Mouse (Mus musculus) forebrain, embryonic 14.5 days (tissue): ENCODE measurements around the gene Zdhhc13. TPM values are rescaled to one million over a fixed set of nuclear protein-coding genes. Genes with fewer than 3 reads are reported as not detected.

Experiments
- ATAC-seq: fragments of 200-750 bp; cut with Nextera tagmentation; 2 replicates; pipeline ENCODE4 v1.8.0; 2017; ENCODE audit warnings: mild to moderate bottlenecking, moderate library complexity
- DNase-seq: peaks from one replicate; pipeline ENCODE4 v3.0.0-alpha.2; 2015; ENCODE audit warnings: low spot score
- H3K27ac ChIP-seq: fragments of 300-500 bp; sonication (generic); 2 replicates; pipeline ENCODE4 v1.5.1; 2014; ENCODE audit warnings: low read depth, mild to moderate bottlenecking, control low read depth, low read length, moderate library complexity
- H3K27me3 ChIP-seq: fragments of 300-500 bp; sonication (generic); replicated peaks from 2 replicates; pipeline ENCODE4 v1.6.1; 2014; ENCODE audit warnings: low read length, control low read depth, mixed read lengths; ENCODE audit not compliant: control insufficient read depth, insufficient read depth
- H3K36me3 ChIP-seq: fragments of 300-500 bp; sonication (generic); 2 replicates; pipeline ENCODE4 v1.6.1; 2014; ENCODE audit warnings: low read length, control low read depth; ENCODE audit not compliant: control insufficient read depth, insufficient read depth
- H3K4me1 ChIP-seq: fragments of 300-500 bp; sonication (generic); 2 replicates; pipeline ENCODE4 v1.6.1; 2014; ENCODE audit warnings: antibody characterized with exemption, low read length, control low read depth; ENCODE audit not compliant: control insufficient read depth, insufficient read depth
- H3K4me2 ChIP-seq: fragments of 300-500 bp; sonication (generic); 2 replicates; pipeline ENCODE4 v1.6.1; 2014; ENCODE audit warnings: mild to moderate bottlenecking, control low read depth, low read length
- H3K4me3 ChIP-seq: fragments of 300-500 bp; sonication (generic); 2 replicates; pipeline ENCODE4 v1.5.1; 2014; ENCODE audit warnings: low read depth, low read length, control low read depth
- H3K9ac ChIP-seq: fragments of 300-500 bp; sonication (generic); 2 replicates; pipeline ENCODE4 v1.6.1; 2014; ENCODE audit warnings: mild to moderate bottlenecking, low read length, control low read depth, moderate library complexity
- H3K9me3 ChIP-seq: fragments of 300-500 bp; sonication (generic); replicated peaks from 2 replicates; pipeline ENCODE4 v1.6.1; 2016; ENCODE audit warnings: low read length, control low read depth, mixed read lengths; ENCODE audit not compliant: control insufficient read depth
- WGBS: fragments of 180-500 bp; shearing (Covaris S2); extraction: QIAGEN DNeasy Blood & Tissue Kit; methylation state at CpG from one replicate; pipeline ENCODE4 v1.1.7; 2014; 5-methylcytosine and 5-hydroxymethylcytosine counted together
- polyA plus RNA-seq: library from polyadenylated mRNA; unstranded; fragments of >200 nt; fragmentation: Nextera tagmentation; extraction: Ambion mirVana; gene quantifications from 2 replicates; pipeline ENCODE4 v1.2.1, GENCODE M21; 2014

The Zdhhc13 gene
- polyA plus RNA-seq, 1 experiment from 2014 or later, result 54.9 TPM

- Histone ChIP-seq H3K4me2 (no peak overlapping the region), H3K27ac (no peak overlapping the region), H3K4me3 (no peak overlapping the region), H3K36me3 (no peaks in the 10 kb centered on the region), H3K4me1 (no peaks in the 10 kb centered on the region), H3K9me3 (no peaks in the 10 kb centered on the region), H3K27me3 (no peaks in the 10 kb centered on the region), H3K9ac (no peak overlapping the region)
- no peak for ATAC-seq
- DNase-seq, result no peak
- WGBS, result 79% methylated on average over 1 of the region's 1 CpGs
These were observed 28.0 kb upstream of the Zdhhc13 start for GRCm38 (mm10) chr7:48760789-48761188.

- no peaks in the 10 kb centered on the region for H3K27me3 ChIP-seq
- H3K4me2 ChIP-seq, result no peak overlapping the region
- no peak overlapping the region for H3K9ac ChIP-seq
- H3K36me3 ChIP-seq, result no peaks in the 10 kb centered on the region
- H3K4me1 ChIP-seq, result no peaks in the 10 kb centered on the region
- ATAC-seq, result no peak
- H3K9me3 ChIP-seq, result no peaks in the 10 kb centered on the region
- no peak overlapping the region for H3K27ac ChIP-seq
- no peak overlapping the region for H3K4me3 ChIP-seq
- DNase-seq, result no peak
- 71% methylated on average over 1 of the region's 1 CpGs for WGBS
These were observed 26.5 kb upstream of the Zdhhc13 start for GRCm38 (mm10) chr7:48762289-48762688.

GRCm38 (mm10) chr7:48762721-48763120 lies 26.1 kb upstream of the Zdhhc13 start:
- no peak overlapping the region for H3K27ac ChIP-seq
- H3K9ac ChIP-seq, result no peak overlapping the region
- 86% methylated on average over 3 of the region's 3 CpGs for WGBS
- H3K36me3 ChIP-seq, result no peaks in the 10 kb centered on the region
- DNase-seq (no peak), ATAC-seq (no peak)
- no peaks in the 10 kb centered on the region for H3K9me3 ChIP-seq
- H3K4me1 ChIP-seq, result no peaks in the 10 kb centered on the region
- no peak overlapping the region for H3K4me3 ChIP-seq
- no peaks in the 10 kb centered on the region for H3K27me3 ChIP-seq
- no peak overlapping the region for H3K4me2 ChIP-seq

- no peak overlapping the region for H3K4me3 ChIP-seq
- DNase-seq (no peak), ATAC-seq (no peak)
- no peaks in the 10 kb centered on the region for H3K9me3 ChIP-seq
- no peaks in the 10 kb centered on the region for H3K36me3 ChIP-seq
- no peaks in the 10 kb centered on the region for H3K4me1 ChIP-seq
- no peak overlapping the region for H3K9ac ChIP-seq
- no peaks in the 10 kb centered on the region for H3K27me3 ChIP-seq
- WGBS, result 88% methylated on average over 4 of the region's 4 CpGs
- no peak overlapping the region for H3K27ac ChIP-seq
- H3K4me2 ChIP-seq, result no peak overlapping the region
These were observed 22.8 kb upstream of the Zdhhc13 start for GRCm38 (mm10) chr7:48765959-48766358.

- Histone ChIP-seq H3K4me3 (no peak overlapping the region), H3K9ac (no peak overlapping the region), H3K36me3 (no peaks in the 10 kb centered on the region), H3K27ac (no peak overlapping the region), H3K27me3 (no peaks in the 10 kb centered on the region), H3K4me1 (no peaks in the 10 kb centered on the region), H3K4me2 (no peak overlapping the region), H3K9me3 (no peaks in the 10 kb centered on the region)
- DNase-seq, result peak; percentile 24
- no peak for ATAC-seq
- WGBS, result 50% methylated on average over 1 of the region's 1 CpGs
These were observed 19.1 kb upstream of the Zdhhc13 start for GRCm38 (mm10) chr7:48769721-48770120.

GRCm38 (mm10) chr7:48772060-48772734 lies 16.6 kb upstream of the Zdhhc13 start:
- Histone ChIP-seq H3K9ac (no peak overlapping the region), H3K27ac (no peak overlapping the region), H3K9me3 (no peaks in the 10 kb centered on the region), H3K4me2 (no peak overlapping the region), H3K4me1 (no peaks in the 10 kb centered on the region), H3K27me3 (no peaks in the 10 kb centered on the region), H3K36me3 (no peaks in the 10 kb centered on the region), H3K4me3 (no peak overlapping the region)
- ATAC-seq (no peak), DNase-seq (no peak)
- WGBS, result 86% methylated on average over 2 of the region's 2 CpGs

- ATAC-seq, result no peak
- 87% methylated on average over 5 of the region's 5 CpGs for WGBS
- 0 out of 2 replicates have a peak, but pooled peaks cover 3% of the 10 kb centered on the region for H3K4me1 ChIP-seq
These were observed 15.5 kb upstream of the Zdhhc13 start for GRCm38 (mm10) chr7:48773333-48773732.

GRCm38 (mm10) chr7:48774633-48775032 lies 14.2 kb upstream of the Zdhhc13 start:
- Histone ChIP-seq H3K4me1 (0 out of 2 replicates have a peak, but pooled peaks cover 3% of the 10 kb centered on the region), H3K9me3 (no peaks in the 10 kb centered on the region), H3K27me3 (no peaks in the 10 kb centered on the region), H3K4me3 (no peak overlapping the region), H3K36me3 (no peaks in the 10 kb centered on the region), H3K9ac (no peak overlapping the region), H3K27ac (no peak overlapping the region), H3K4me2 (no peak overlapping the region)
- DNase-seq (no peak), ATAC-seq (no peak)
- WGBS, result 97% methylated on average over 1 of the region's 1 CpGs

More at GRCm38 (mm10) chr7:48773333-48773732, 15.5 kb upstream of the Zdhhc13 start:
- H3K27ac ChIP-seq, result no peak overlapping the region
- H3K36me3 ChIP-seq, result no peaks in the 10 kb centered on the region
- H3K27me3 ChIP-seq, result no peaks in the 10 kb centered on the region
- DNase-seq, result no peak
- no peak overlapping the region for H3K9ac ChIP-seq
- no peak overlapping the region for H3K4me2 ChIP-seq
- no peak overlapping the region for H3K4me3 ChIP-seq
- H3K9me3 ChIP-seq, result no peaks in the 10 kb centered on the region

- no peaks in the 10 kb centered on the region for H3K36me3 ChIP-seq
- no peak for ATAC-seq
- no peak overlapping the region for H3K27ac ChIP-seq
- no peak overlapping the region for H3K4me3 ChIP-seq
- 83% methylated on average over 1 of the region's 1 CpGs for WGBS
- no peak overlapping the region for H3K4me2 ChIP-seq
- H3K9ac ChIP-seq, result no peak overlapping the region
- 0 out of 2 replicates have a peak, but pooled peaks cover 3% of the 10 kb centered on the region for H3K4me1 ChIP-seq
- no peaks in the 10 kb centered on the region for H3K27me3 ChIP-seq
- no peaks in the 10 kb centered on the region for H3K9me3 ChIP-seq
- DNase-seq, result no peak
These were observed 13.4 kb upstream of the Zdhhc13 start for GRCm38 (mm10) chr7:48775436-48775835.
